Mouse (Mus musculus) liver, postnatal 0 days (tissue): ENCODE results near the gene Lyl1.

Experiments
- CTCF ChIP-seq: sonication (generic); IDR thresholded peaks from 2 replicates; pipeline ENCODE4 v1.5.1; 2016; ENCODE audit warnings: antibody characterized with exemption, low read depth
- EP300 ChIP-seq: IDR thresholded peaks from 2 replicates; pipeline ENCODE4 v1.6.1; 2016; ENCODE audit warnings: antibody characterized with exemption, low read depth, mild to moderate bottlenecking

DNA sequence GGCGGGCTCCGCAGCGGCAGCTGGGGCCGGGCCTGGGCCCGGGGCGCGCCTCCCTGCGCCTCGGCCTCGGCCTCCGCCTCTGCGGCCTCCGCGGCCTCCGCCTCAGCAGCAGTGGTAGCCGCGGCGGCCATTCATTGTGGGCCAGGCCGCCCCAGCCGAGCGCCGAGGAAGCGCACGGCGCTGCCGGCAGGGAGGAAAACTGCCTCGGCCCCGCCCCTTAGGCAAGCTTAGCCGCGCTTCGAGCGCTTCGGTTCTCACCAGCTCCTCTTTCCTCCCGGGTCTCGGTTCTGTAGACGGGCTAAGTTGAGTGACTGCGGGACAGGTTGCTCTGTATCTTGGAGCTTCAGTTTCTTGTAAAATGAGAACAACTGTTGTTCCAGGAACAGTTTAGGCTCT is 13.6 kb upstream of the Lyl1 start, which contains the start of gene Nacc1:
- TF ChIP-seq CTCF (peak; percentile 24), EP300 (no peak)
